Mouse (Mus musculus): ENCODE measurements around the gene Iars.
A peak's percentile ranks its signal among the peaks of the same experiment; 100 is the strongest.

Iars gene

DNA sequence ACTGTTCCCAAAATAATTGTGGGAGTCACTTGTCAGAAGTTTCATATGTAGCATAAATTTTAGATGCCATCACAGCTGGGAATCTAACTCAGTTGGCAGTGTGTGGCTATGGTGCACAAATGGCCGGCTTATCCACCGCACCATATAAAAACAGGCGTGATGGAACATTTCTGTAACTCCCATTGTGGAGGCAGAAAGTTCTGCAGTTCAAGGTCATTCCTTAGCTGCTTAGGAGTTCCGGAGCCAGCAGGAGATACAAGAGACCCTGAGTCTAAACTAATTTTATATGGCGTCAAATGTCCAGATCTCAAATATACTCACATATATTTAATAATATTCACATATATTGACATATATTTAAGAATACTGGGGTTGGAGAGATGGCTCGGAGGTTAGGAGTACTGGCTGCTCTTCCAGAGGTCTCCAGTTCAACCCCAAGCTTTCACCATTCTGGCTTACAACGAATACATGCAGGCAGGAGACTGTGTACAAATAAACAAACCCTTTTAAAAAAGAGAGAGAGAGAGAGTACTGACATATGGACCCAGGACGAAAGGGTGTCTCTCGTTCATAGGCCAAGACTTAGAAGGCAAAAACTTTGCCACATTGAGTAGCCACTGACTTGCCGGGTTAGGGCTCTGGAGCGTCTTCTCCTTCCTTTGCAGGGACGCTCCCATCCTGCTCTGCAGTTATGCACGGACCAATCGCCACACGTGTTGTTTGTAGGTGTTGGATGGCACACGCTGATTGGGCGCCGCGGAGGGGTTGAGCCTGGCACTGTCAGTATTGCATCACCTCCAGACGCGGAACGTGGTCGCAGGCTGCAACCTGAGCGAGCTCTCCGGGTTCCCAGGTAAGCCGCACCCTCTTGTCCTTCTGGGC, at the start of gene Iars:
TSS of gene Iars (plus strand) at position 750 of the 882 bp plus-strand sequence.
- peak; percentile 99 for DNase-seq

DNA sequence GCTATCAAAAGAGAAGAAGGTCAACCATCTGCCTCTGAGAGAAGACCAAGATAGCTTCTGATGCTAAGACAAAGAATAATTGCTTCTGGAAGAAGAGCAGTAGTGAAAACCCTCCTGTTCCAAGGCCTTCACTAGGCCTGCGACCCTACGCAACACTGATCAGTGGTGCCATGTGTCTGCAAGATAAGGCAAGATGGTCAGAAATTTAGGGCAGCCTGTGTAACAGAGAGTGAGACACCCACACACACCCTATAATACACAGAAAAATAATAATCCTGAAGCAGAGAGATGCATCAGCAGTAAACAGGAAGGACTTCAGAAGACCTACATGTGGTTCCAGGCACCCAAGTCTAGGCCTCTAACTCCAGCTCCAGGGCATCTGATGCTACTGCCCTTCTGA, 41.9 kb upstream of the Iars start:
- DNase-seq: no peak

DNA sequence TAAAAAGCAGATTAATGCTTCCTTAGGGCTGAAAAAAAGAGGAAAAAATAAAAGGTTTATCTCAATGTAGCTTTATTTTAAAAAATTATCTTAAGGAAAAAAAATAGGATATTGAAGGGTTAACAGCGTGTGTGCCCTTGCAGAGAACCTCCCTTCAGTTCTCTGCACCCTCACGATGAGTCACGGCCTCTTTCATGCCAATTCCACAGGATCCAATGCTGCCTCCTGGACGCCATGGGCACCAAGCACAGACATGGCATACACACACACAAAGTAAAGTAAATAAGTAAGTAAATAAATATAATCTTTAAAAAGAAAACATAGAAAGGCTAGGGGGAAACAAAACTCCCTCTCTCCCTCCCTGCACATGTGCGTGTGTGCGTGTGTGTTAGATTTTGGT, 39.2 kb upstream of the Iars start:
- DNase-seq: no peak

DNA sequence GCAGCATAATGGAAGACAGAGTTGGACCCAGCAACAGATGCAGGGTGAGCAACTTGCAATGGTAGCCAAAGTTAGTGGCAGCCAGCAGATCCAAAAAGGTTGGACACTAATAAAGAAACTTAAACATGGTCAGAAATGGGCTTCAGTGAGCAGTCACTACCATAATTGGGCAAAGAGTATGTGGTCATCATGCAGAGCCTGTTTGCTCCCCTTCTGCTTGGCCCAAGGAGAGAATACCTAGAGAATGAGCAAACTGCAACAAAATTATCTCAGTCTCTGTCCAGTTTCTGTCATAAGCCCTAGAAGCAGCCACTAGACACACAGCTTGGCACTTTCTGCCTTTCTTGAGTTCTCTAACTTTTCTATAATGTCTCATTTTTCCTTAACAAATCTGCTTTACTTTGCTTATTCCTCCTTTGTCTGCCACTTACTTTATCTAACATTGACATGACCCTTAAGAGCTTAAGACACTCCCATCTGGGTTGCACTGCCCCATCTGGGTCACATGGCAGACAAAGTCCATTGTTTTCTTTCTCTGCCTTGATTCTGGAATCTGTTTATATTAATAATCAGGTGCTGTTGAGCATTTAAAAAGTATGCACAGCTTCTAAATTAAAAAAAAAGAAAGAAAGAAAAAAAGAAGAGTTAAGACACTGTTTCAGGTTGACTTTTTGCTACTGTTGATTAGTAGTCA, 38.1 kb upstream of the Iars start:
- no peak for DNase-seq

DNA sequence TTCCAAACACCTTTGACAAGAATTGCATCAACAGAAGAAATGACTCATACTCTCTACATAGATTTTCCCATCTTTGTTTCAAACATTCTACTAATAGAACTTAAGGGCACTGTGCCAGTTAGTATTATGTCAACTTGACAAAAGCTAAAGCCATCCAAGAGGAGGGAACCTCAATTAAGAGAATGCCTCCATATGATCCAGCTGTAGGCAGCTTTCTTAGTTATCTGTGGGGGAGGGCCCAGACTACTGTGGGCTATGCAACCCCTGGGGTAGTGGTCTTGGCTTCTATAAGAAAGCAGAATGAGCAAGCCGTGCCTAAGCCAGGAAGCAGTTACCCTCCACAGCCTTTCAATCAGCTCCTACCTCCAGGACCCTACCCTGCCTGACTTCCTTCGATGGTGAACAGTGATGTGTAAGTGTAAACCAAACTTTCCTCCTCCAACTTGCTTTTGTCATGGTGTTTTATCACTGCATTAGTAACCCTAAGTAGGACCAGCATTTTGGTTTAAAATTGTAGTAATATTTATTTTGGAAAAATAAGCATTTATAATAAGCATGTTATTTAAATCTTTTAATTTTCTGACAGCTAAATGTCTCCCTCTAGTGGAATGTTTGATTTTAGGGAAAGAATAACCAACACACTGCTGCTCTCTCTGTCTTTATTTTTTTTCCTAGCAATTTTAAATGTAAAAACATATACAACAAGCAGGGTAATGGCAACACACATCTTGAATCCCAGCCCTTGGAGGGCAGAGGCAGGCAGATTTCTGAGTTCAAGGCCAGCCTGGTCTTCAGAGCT, 37.0 kb upstream of the Iars start:
- DNase-seq: no peak

DNA sequence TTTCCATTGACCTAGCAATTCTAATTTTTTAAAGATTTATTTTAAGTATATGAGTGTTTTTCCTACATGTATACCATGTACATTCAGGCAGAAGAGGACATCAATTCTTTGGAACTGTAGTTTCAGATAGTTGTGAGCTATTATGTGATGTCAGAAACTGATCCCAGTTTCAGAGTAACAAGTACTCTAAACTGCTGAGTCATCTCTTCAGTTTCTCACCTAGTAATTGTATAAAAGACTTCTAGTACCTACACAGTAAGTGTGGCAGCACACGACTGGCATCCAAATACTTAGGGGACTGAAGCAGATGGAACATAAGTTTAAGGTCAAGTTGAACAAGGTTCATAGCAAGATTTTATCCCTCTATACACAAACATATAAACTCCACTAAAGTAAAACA, 35.9 kb upstream of the Iars start:
- no peak for DNase-seq

DNA sequence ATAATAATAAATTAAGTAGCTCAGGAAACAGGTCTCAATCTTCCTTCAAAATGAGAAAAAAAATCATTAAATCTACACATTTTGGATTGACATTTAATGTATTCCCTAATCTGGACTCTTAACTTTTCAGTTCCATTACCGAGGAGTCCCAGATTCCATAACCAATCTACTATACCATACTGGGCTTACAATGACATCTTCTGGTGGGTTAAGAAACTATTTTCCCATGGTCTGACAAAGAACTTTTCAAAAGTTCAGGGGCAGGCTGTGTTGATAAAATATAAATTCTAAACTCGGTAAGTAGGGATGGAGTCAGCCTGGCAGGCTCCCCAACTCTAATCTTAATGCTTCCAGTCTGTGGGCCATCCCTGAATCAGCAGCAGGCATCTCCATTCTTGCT, 30.8 kb upstream of the Iars start:
- no peak for DNase-seq

DNA sequence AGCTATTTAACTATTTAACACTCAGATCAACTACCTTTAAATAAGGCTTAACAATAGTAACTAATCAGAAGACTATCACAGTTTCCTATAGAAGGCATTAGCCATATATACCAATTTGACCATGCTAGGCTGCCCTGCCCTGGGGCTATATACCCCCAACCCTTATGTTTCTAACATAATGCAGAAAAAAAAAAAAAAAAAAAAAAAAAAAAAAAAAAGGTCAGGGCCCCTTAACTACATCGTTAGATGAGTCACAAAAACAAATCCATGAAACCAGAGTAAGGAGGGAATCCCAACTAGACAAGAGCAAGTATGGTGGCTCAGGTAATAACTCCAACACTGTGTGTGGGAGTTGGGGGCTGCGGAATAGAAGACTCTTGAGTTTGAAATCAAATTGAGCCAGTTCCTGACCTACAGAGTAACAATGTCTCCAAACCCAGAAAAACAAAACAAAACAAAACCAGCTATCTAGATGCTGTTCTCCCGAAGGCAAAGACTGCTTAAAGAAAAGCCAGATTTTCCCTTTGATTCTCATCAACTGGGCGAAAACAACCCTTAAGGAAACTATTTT, 30.0 kb upstream of the Iars start:
- DNase-seq: no peak

DNA sequence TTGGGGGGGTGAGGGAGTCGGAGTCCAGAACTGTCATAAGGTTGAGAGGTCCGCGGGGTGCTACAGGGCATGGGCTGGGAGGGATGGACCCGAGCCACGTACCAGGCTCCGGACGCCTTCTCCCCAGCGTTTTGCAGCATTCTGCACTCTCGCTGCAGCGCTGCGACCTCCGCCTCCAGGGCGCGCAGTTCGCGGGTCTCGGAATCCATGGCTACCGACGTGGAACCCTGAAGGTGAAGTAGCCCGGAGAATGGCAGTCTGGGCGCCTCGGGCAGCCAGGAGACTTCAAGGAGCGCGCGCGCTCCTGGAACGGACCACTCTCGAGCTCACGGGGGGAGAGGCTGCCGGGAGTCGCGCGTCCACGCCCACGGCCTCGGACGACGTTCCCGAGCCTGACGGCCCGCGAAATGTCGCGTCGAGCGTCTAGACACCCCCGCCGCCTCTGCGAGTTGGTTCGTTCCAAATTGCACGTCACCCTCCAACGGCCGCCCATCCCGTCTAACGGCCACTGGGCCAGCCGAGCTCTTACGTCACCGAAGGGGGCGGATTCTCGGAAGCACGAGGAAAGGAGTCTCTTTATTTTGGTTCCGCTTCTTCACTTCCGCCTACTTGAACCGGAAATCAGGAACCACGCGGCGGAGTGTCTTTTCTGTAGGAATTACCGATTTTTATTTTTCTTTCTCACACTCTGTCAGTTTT, 29.3 kb upstream of the Iars start, which contains the start of the genes Cenpp and Nol8:
TSS of gene Cenpp (minus strand) at position 305 of the 699 bp plus-strand sequence.
TSS of gene Nol8 (plus strand) at position 598 of the 699 bp plus-strand sequence.
- peak; percentile 100 for DNase-seq

DNA sequence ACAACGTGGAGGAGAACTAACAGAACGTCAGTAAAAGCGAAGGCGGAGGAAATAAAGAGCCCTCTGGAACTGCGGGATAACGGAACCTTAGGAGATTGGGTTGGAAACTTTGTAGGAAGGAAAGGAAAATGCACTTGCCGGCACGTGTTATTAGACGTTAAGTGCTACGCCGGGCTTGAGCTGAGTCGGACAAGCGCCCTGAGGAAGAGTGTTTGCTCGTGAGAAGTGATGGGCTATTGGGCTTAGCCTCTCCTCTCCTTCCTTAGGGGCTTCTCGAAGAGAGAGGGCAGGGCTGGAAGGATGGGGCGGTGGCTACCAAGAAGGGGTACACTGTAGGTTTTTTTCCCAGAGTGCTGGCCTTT, 28.7 kb upstream of the Iars start:
- peak in 1 of 2 experiments; percentile 67 for DNase-seq

DNA sequence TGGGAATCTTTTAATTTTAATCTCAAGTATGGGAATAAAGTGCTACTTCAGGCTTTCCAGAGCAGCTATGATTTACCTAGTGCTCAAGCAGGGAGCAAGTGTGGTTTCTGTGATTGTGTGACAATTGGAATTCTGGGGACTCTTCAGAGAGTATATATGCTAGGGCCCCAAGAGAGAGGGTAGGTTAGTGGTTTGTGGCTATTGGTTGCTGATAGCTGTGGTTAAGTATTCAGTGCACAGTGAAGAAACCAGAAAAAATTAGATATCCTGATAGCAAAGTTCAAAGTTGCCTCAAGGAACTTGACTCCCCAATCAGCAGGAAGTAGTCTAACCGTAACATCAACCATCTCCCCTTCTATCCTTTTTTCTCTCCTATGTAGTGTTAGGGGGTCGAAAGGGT, 4.1 kb upstream of the Iars start:
- no peak for DNase-seq

DNA sequence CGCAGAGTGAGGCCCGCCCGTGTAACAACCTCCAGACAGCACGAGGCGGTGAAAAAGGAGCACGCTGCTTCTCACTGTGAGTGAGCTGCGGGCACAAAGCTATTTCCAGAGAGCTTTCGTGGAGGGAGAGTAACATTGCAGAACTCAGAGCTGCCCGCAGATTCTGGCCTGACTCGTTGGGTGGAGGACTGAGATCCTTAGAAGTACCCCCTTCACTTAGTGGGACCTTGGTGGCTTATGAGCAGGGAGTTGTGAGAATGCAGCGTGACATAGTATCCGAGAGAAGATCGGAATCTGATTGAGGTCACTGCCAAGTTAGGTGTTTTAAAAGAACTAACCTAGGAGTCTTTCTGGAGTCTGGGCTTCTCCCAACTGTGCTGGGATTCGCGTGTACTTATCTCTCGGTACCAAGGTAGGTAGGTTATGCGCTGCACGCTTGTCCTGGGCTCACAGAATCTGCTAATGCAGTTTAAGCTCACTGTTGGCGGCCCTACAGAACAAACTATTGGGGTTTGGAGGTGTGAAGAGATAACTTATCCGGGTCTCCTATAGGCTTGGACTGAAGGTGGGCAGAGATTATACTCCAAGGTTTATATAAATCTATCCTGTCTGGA, 440 bp downstream of the Iars start:
- DNase-seq: no peak

DNA sequence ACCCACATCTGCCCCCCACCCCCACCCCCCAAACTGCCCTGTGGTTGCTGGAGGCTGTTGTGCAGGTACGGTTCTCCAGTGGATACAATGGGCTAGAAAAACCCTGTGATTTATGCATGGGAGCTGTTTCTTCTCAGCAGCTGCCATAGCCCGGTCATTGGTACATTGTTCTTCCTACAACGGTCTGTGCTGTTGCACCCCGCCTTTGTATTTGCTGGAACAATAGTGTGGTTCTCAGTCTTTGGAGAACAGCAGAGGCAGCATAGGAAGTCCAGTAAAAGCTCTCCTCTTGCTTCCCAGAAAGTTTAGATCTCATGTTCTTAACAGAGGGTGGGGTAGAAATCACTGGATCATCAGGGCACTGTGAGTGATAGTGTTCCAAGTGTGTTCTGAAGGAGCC, 2.4 kb downstream of the Iars start:
- DNase-seq: no peak

DNA sequence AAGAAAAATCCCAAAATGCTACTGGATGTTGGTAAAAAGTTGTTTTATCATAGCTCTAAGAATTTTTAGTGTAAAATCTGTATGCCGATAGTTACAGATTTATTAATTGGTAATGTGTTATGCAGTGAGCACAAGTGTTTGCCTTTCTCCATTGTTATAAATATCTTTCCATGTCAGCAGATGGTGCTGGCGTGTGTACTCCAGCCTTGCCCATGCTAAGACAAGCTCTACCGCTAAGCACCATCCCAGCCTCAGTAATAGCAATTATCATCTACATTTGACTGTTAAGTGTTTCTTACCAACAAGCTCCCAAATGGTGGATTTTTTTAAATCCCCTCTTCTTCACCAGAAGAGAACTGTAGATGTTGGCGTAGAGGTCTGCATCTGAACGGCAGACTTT, 9.2 kb downstream of the Iars start:
- DNase-seq: no peak

DNA sequence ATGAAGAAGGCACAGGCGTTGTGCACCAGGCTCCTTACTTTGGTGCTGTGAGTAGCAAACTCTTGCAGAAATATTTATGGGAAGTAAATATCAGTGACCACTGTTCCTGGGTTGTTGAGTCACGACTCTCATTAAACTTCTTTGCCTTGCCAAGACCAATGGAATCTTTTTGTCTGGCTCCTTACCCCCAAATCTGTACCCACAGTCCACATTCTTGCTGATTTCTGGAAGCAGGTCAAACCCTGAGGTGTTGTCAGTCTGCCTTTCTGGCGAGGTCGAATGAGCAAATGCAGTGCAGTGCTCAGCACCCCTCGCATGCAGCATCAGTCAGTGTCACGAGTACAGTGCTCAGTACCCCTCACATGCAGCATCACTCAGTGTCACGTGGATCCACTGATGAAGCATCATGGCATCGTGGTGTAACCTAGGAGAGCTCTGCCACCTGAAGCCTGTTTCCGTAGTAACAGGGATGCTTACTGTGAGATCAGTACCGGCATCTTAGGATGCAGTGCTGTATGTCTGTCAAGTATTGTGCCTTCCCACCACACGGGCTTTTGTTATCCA, 21.4 kb downstream of the Iars start:
- DNase-seq: no peak

DNA sequence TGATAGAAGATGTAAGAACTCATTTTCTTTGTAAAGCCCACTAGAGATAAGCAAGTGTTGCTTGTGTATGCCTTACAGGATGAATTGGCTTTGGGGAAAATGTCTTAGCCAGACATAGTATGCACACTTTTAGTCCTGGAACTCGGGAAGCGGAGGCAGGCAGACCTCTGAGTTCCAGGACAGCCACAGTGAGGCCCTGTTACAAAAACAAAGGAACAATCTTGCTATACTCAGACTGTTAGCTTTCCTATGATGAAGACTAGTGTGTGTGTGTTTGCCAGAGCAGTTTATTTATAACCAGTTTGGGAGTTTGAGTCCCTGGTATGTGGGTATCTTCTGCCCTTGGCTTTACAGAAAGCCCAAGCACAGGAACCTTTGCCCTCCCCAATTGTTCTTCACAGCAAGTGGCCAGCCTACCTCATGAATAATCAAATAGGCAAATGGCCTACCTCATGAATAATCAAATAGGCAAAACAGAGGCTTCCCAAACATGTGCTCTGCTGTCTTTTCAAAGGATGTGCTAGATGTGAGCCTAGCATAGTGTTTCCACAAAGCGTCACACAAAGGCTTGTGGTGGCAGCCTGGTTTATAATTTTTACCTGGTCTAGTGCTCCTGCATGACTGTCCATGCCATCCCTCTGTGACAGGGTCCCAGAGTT, 24.3 kb downstream of the Iars start:
- no peak for DNase-seq

DNA sequence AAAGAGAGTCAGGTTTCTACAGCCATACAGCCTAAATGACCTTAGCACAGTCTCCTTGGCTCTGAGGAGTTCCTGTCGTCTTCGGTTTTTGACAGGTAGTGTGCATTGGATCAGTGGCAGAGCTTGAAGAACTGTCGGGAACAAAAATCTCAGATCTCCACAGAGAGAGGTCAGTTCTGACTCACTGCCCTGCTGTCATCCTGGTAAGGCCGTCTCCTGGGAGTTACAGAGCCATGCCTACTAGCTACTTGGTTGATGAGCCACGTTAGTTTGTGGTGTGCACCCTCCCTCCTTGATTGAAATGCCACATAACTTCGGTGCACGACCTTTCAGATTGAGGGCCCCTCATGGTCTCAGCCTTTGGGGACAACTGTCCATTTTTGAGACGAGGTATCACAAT, 26.4 kb downstream of the Iars start:
- no peak for DNase-seq

DNA sequence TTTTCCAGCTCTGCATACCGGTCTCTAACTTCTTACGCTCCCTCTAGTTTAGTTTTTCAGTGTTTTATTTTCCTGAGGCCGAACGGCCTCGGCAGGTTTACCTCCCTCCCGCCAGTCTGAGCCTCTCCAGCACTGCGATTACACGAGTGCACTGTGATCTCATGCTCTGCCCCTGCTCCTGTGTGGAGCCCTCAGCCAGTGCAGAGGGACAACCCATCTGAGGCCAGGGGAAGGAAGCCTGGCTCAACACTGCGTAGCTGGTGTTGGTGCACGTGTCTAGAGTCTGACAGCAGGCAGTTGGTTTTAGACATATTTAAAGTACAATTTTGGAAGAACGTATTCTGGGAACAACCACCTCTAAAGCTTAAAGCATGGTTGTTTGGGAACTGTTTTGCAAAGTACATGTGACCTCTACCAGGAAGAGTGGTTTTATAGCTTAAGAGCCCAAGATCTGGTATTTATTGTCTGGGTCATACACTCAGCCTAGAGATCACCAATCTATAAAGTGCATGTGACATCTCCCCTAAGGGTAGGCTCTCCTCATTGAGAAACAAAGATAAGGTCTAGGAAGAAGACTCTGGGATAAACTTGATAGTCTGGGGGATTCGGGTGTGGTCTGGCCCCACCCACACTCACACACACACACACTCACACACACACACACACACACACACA, 30.3 kb downstream of the Iars start:
- DNase-seq: no peak

DNA sequence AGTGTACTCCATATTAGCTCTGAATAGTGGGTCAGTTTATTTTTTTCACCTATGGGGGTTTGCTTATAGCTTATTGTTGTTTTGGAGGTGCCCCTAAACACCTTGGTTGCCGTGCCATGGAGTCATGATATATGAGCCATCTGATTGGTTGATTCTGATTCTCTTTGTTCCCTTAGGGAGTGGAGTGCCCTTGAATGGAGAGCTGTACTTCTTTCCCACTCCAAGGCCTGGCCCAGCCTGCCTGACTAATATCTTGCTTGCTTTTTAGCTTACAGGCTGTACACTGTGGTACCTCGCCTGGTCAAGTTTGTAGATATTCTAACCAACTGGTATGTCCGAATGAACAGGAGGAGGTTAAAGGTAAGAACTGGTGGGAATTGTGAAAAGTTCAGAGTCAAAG, 37.4 kb downstream of the Iars start:
- no peak for DNase-seq

DNA sequence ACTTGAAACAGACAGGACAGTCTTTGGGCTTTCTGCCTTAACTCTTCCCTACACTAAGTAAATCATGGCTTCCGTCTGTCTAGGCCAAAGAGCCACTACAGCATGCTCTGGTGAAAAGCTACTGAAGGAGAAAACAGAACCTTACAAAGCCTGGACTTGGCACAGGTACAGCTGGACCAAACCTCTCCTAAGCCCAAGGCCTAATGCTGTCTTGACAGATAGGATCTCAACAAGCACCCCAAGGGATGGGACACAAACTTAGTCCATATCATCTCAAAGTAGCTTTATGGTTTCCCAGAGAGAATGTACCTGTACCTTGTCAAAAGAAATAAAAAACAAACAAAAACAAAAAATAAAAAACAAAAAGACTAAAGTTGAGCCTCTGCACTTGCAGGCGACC, 54.5 kb downstream of the Iars start:
- no peak for DNase-seq

Measured in cerebellum, postnatal 25 days (tissue).